Mouse (Mus musculus): Measurements from ENCODE around the gene Adgrl1. TPM values are rescaled to one million over a fixed set of nuclear protein-coding genes. Genes with fewer than 3 reads are reported as not detected.
"Not testable (repeated sequence)": the region's sequence is repeated elsewhere in the genome, so short reads cannot be mapped to it uniquely, and the experiment has no call there.

The Adgrl1 gene
- polyA plus RNA-seq, 1 experiment from 2014 or later, result 12.0 TPM

DNA sequence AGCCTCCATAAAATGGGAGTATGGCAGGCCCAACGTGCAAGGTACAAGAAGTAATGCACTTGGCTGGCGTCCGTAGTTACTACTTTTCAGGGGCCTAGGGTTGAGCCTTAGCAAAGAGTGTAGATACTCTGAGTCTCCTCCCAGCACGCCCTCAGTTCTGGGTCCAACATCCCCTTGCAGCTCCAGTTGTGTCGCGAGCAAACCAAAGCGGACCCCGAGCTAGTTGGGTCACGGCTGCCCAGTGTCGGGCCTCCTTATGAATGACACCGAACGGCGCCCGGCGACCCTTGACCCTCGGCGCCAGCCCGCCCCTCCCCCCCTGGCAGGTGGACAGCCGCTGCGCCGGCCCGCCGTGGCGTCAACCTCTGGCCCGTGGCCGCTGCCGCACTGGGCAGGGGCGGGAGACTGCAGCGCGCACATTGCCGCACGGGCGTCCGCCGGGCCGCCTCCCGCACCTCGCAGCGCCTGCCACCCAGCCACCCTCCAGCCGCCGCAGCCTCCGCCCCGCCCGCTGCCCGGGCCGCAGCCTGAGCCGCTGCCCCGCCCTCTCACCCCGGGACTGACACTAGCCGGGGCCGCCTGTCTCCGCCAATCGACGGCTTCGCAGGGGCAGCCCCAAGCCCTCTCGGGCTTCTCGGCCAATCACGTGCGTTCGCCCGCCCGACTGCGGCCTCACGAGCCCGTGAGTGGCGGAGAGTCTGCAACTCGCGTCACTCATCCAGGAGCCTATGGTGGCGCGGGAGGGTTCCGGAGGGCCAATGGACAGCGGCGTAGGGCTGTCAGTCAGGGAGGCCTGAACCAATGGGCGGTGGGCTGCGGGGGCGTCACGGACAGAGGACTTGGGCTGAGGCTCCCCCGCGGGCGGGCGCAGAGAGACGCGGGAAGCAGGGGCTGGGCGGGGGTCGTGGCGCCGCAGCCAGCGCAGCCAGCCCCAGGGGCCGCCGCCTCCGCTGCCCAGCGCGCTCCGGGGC, 72.5 kb downstream of the Adgrl1 start, which contains the start of gene Prkaca:
Prkaca (plus strand) TSS at position 844 of the 971 bp plus-strand sequence.
- WGBS, result under 1% methylated on average over 82 of the region's 94 CpGs
- Histone ChIP-seq H3K9me3 (no peaks in the 10 kb centered on the region), H3K4me3 (peak within 1 kb of the TSS; percentile 94), H3K4me1 (peaks cover 42% of the 10 kb centered on the region), H3K36me3 (peaks cover 26% of the 10 kb centered on the region), H3K27ac (peak within 1 kb of the TSS; percentile 94), H3K27me3 (ENCODE audit: insufficient read depth, poor library complexity, severe bottlenecking) (no peaks in the 10 kb centered on the region)
- DNase-seq (ENCODE audit: low spot score), result peak; percentile 100

DNA sequence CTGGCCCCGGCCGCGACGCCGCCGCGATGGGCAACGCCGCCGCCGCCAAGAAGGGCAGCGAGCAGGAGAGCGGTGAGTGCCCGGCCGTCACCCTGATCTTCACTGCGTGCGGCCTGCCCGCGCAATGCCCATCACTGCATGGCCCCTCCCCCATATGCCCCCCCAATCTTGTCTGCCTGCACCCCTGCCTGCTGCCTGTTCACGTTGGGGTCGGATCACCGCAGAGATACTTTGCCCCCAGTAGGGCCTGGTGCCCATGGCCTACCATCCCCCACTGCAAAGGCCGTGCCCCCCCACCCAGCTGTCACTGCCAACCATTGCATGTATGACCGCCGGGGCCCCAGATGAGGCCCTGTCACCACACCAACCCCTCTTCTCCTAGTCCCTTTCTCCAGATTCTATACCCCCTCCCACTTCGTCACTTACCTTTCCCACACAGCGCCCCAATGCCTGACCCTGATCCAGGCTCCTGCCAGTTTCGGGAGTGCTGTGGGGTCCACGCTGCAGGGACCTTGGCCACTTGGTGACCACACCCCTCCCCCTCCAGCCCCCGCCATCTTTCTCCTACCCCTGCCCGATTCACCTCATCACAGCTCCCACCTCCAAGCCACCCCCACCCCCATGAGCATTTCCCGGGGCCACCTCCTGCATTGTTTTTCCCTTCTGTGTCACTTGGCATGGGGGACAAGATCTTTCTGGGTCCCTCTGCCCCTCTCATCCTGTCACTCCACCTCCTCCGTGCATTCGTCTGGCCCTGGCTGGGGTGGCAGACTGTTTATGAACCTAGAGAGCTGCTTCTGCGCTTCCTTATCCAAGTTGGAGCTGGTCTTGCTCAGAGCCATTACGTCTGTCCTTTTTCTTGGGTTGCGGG, 73.5 kb downstream of the Adgrl1 start:
- peak overlapping the region; percentile 94 for H3K4me3 ChIP-seq
- H3K36me3 ChIP-seq, result peaks cover 20% of the 10 kb centered on the region
- 2% methylated on average over 36 of the region's 37 CpGs for WGBS
- H3K27ac ChIP-seq, result peak overlapping the region; percentile 94
- no peak for DNase-seq (ENCODE audit: low spot score)
- no peaks in the 10 kb centered on the region for H3K9me3 ChIP-seq
- peaks cover 51% of the 10 kb centered on the region for H3K4me1 ChIP-seq
- no peaks in the 10 kb centered on the region for H3K27me3 ChIP-seq (ENCODE audit: insufficient read depth, poor library complexity, severe bottlenecking)

DNA sequence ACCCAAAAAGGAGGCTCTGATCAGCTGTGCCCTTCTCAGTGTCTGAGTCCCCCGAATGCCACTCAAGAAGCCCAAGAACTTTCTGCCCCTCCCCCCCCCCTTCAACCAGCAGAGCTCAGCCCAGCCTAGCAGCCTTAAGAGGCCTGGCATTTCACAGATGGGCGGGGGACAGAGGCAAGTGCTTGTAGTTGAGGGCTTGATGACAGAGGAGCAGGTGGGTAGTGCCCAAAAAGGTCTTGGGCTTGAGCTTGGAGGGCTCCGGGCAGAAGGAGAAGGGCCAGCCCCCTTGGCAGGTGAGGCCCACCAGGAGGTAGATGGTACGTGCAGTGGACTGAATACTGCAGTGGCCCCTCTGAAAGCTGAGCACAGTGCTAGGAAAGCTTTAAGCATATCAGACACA, 74.6 kb downstream of the Adgrl1 start:
- WGBS, result 59% methylated on average over 4 of the region's 4 CpGs
- DNase-seq (ENCODE audit: low spot score), result no peak
- Histone ChIP-seq H3K4me3 (peak overlapping the region; percentile 94), H3K4me1 (peaks cover 61% of the 10 kb centered on the region), H3K36me3 (peaks cover 17% of the 10 kb centered on the region), H3K27me3 (ENCODE audit: insufficient read depth, poor library complexity, severe bottlenecking) (no peaks in the 10 kb centered on the region), H3K27ac (peak overlapping the region; percentile 23; the same call in 1 of the 2 replicates), H3K9me3 (no peaks in the 10 kb centered on the region)

DNA sequence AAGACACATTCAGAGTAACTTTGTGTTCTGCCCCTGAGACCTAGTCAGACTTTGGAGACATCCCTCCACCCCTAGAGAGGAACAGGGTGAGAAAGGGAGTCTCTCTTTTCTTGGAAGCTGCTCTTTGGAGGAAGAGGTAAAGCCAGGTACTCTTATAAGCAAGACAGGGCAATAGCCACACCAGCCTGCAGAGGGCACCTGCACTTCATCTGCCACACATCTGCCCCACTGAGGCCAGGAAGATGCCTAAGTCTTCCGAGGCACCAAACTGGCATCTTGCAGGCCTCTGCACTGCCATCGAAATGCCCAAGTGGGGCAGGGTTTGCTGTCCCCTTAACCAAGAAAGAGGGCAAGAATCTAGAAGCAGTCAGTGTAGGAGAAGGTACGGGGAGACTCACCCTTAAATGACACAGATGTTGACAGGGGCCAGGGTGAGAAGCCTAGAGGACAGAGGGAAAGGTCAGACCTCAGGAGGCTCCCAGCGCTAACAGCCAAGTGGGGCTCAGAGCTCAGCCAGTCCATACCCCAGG, 76.3 kb downstream of the Adgrl1 start:
- DNase-seq (ENCODE audit: low spot score), result no peak
- H3K4me1 ChIP-seq, result peaks cover 75% of the 10 kb centered on the region
- H3K27ac ChIP-seq, result no peak overlapping the region
- H3K27me3 ChIP-seq (ENCODE audit: insufficient read depth, poor library complexity, severe bottlenecking), result no peaks in the 10 kb centered on the region
- 84% methylated on average over 4 of the region's 4 CpGs for WGBS
- no peaks in the 10 kb centered on the region for H3K9me3 ChIP-seq
- H3K36me3 ChIP-seq, result peaks cover 27% of the 10 kb centered on the region
- H3K4me3 ChIP-seq, result no peak overlapping the region

DNA sequence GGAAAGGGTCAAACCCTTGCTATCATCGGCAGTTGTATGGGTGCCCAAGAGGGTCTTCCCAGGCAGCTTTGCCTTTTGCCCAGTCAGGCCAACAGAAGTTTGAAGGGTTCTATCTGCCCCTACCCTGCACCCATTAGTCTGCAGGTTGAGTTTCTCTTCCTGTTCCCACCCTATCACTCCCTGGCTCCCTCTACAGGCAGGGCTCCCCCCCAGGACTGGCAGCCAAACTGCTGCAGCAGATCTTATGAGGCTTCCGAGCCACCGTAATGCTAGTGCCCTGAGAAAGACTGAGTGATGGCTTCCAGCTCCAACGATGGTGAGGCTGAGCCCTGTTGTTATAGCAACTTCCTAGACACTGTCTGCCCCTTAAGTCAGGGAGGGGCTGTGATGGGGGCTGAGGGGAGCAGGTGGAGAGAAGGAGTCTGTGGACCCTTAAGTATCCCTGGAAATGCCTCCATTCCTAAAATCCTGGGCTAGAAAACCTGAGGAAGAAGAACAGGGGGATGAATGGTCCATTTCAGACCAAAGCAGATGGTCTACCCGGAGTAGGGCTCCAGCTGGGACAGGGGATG, 77.0 kb downstream of the Adgrl1 start:
- DNase-seq (ENCODE audit: low spot score), result no peak
- no peaks in the 10 kb centered on the region for H3K9me3 ChIP-seq
- 85% methylated on average over 5 of the region's 5 CpGs for WGBS
- H3K36me3 ChIP-seq, result peaks cover 34% of the 10 kb centered on the region
- peak overlapping the region; percentile 39; the same call in 1 of the 2 replicates for H3K27ac ChIP-seq
- no peaks in the 10 kb centered on the region for H3K27me3 ChIP-seq (ENCODE audit: insufficient read depth, poor library complexity, severe bottlenecking)
- H3K4me1 ChIP-seq, result peaks cover 69% of the 10 kb centered on the region
- H3K4me3 ChIP-seq, result peak overlapping the region; percentile 20; the same call in 1 of the 2 replicates

DNA sequence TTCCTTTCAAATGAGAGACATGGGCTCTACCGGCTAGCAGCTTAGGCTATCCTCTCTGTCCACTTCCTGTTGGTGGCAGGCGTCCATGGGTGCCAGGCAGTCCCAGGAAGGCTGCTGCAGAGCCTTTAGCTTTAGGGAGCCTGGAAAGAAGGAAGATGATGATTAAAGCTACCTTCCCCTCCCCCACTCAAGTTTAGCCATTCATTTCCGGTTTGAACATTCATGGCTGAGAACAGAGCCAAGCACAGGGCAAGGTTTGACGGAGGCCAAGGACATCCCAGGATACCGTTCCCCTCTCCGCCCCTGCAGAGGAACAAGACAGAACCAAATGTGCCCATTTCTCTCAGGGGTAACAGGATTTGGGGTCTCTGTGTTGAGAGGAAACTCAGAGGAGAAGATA, 77.7 kb downstream of the Adgrl1 start:
- no peaks in the 10 kb centered on the region for H3K27me3 ChIP-seq (ENCODE audit: insufficient read depth, poor library complexity, severe bottlenecking)
- no peaks in the 10 kb centered on the region for H3K9me3 ChIP-seq
- peaks cover 41% of the 10 kb centered on the region for H3K36me3 ChIP-seq
- H3K27ac ChIP-seq, result peak overlapping the region; percentile 39; the same call in 1 of the 2 replicates
- peaks cover 64% of the 10 kb centered on the region for H3K4me1 ChIP-seq
- WGBS, result 50% methylated on average over 6 of the region's 6 CpGs
- no peak for DNase-seq (ENCODE audit: low spot score)
- H3K4me3 ChIP-seq, result peak overlapping the region; percentile 20

DNA sequence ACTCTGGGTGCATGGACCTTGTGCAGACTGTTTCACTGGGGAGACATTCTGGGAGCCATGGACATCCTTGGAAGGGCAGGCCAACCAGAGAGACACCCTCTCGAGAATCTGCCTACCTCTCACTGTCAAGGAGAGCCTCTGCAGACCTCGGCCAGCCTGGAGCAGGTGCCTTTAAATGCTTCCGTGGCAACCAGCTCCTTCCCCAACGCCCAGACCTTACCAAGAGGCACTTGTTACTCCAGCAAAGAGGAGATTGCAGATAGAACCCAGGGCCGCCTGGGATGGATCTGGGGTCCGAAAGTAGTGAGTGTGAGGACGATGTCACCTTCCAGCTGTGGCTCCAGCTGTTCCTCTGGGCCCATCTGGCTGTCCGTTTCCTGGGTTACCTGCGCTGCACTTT, 78.3 kb downstream of the Adgrl1 start:
- Histone ChIP-seq H3K27me3 (ENCODE audit: insufficient read depth, poor library complexity, severe bottlenecking) (no peaks in the 10 kb centered on the region), H3K4me3 (no peak overlapping the region), H3K9me3 (no peaks in the 10 kb centered on the region), H3K27ac (peak overlapping the region; percentile 39; the same call in 1 of the 2 replicates), H3K4me1 (peaks cover 64% of the 10 kb centered on the region), H3K36me3 (peaks cover 47% of the 10 kb centered on the region)
- WGBS, result 69% methylated on average over 9 of the region's 9 CpGs
- DNase-seq (ENCODE audit: low spot score), result no peak

DNA sequence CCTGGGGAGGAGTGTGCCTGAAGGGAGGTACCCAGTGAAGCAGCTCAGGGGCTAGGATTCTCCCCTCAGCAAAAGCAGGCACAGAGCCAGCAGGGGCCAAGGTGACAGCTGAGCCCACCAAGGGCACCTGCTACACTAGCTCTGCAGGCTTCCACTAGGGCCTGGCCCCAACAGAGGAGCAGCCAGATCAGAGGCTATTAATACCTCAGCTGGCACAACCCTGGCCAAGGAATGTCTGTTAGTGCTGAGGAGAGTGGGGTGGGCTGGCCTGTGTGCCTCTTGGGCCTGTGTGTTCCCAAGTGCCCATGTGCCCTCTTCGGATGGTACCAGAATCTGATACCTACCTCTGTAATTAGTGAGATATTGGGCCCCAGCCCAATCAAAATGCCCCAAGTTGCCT, 80.3 kb downstream of the Adgrl1 start:
- H3K36me3 ChIP-seq, result peaks cover 66% of the 10 kb centered on the region
- no peak overlapping the region; the same call in 1 of the 2 replicates for H3K4me3 ChIP-seq
- 77% methylated on average over 1 of the region's 1 CpGs for WGBS
- peaks cover 48% of the 10 kb centered on the region for H3K4me1 ChIP-seq
- DNase-seq (ENCODE audit: low spot score), result peak; percentile 83
- H3K27ac ChIP-seq, result peak overlapping the region; percentile 73
- H3K9me3 ChIP-seq, result no peaks in the 10 kb centered on the region
- H3K27me3 ChIP-seq (ENCODE audit: insufficient read depth, poor library complexity, severe bottlenecking), result no peaks in the 10 kb centered on the region

DNA sequence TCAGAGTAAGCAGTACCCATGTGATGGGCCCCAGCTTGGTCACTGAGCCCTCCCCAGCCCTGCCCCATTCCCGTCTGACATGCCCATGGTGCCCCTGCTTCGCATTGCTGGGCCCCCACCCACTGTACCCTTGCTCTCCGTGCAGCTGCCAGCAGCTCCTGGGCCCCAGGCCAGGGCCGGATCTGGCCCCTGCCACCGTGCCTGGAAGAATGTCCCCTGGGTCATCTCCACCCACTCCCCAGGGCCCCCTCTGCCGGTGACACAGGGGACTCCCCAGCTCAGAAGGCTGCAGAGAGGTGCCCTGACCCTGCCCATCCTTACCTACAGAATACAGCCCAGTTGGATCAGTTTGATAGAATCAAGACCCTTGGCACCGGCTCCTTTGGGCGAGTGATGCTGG, 80.9 kb downstream of the Adgrl1 start:
- Histone ChIP-seq H3K4me1 (peaks cover 48% of the 10 kb centered on the region), H3K27me3 (ENCODE audit: insufficient read depth, poor library complexity, severe bottlenecking) (no peaks in the 10 kb centered on the region), H3K27ac (peak overlapping the region; percentile 73), H3K4me3 (no peak overlapping the region), H3K36me3 (peaks cover 70% of the 10 kb centered on the region), H3K9me3 (no peaks in the 10 kb centered on the region)
- no peak for DNase-seq (ENCODE audit: low spot score)
- WGBS, result 79% methylated on average over 8 of the region's 8 CpGs

DNA sequence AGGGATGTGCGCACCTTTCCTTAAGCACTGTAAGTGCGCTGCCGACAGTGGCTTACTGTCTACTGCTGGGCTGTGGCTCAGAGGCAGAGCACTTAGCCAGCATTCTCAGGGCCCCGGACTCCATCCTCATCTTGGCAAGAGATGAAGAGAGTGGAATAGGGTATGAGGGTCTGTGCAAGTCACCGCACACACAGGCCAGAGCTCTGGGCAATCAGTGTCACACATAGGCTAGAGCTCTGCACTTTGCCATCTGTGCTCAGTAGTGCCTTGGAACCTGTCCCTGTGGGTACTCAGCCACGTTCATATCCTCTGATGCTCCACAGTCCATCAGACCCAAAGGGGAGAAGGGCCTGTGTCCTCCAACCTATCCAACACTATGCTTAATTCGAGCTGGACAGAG, 81.6 kb downstream of the Adgrl1 start:
- peaks cover 76% of the 10 kb centered on the region for H3K36me3 ChIP-seq
- no peaks in the 10 kb centered on the region for H3K27me3 ChIP-seq (ENCODE audit: insufficient read depth, poor library complexity, severe bottlenecking)
- H3K27ac ChIP-seq, result no peak overlapping the region
- H3K4me1 ChIP-seq, result peaks cover 43% of the 10 kb centered on the region
- 95% methylated on average over 7 of the region's 7 CpGs for WGBS
- no peaks in the 10 kb centered on the region for H3K9me3 ChIP-seq
- no peak overlapping the region for H3K4me3 ChIP-seq
- DNase-seq (ENCODE audit: low spot score), result no peak

DNA sequence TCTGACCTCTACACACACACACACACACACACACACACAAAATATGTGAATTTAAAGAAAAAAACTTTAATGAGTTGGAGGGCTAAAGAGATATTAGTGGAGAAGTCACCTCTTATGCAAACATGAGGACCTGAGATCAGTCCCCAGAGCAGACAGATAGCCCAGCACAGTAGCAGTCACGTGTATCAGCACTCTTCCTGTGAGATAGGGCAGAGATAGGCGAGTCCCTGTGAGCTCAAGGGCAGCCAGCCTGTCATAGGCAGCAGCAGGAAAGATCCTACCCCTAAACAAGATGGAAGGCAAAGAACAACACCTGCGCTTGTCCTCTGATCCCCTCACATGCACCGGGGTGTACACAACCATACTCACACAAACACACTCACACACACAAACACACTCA, 82.5 kb downstream of the Adgrl1 start:
- Histone ChIP-seq H3K4me3 (no peak overlapping the region), H3K27ac (no peak overlapping the region), H3K9me3 (no peaks in the 10 kb centered on the region), H3K36me3 (peaks cover 86% of the 10 kb centered on the region), H3K4me1 (peaks cover 33% of the 10 kb centered on the region), H3K27me3 (ENCODE audit: insufficient read depth, poor library complexity, severe bottlenecking) (no peaks in the 10 kb centered on the region)
- WGBS, result 70% methylated on average over 4 of the region's 4 CpGs
- DNase-seq (ENCODE audit: low spot score), result no peak

DNA sequence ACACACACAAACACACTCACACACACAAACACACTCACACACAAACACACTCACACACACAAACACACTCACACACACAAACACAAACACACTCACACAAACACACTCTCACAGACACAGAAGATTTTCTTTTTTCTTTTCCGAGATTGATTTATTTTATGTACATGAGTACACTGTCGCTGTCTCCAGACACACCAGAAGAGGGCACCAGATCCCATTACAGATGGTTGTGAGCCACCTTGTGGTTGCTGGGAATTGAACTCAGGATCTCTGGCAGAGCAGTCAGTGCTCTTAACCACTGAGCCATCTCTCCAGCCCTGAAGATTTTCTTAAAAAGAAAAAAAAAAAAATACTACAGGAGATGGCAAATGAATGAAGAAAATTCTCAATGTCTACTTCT, 83.3 kb downstream of the Adgrl1 start:
- 93% methylated on average over 2 of the region's 2 CpGs for WGBS
- not testable (repeated sequence) for H3K4me3 ChIP-seq
- peaks cover 92% of the 10 kb centered on the region for H3K36me3 ChIP-seq

More for the DNA sequence above, 83.3 kb downstream of the Adgrl1 start:
- not testable (repeated sequence) for DNase-seq (ENCODE audit: low spot score); H3K9me3 ChIP-seq; H3K27me3 ChIP-seq (ENCODE audit: insufficient read depth, poor library complexity, severe bottlenecking); H3K27ac ChIP-seq
- peaks cover 26% of the 10 kb centered on the region for H3K4me1 ChIP-seq
